Mouse (Mus musculus) olfactory bulb, adult 2 months (tissue): ENCODE data around the gene Naxd.

Experiments
- CTCF ChIP-seq: fragments of 200-500 bp; IDR thresholded peaks from 2 replicates; pipeline ENCODE4 v1.5.1; 2012; ENCODE audit warnings: low read depth, mild to moderate bottlenecking, low read length, moderate library complexity; ENCODE audit not compliant: insufficient read depth
- POLR2A ChIP-seq: fragments of 200-500 bp; IDR thresholded peaks from 2 replicates; pipeline ENCODE4 v1.6.1; 2012; ENCODE audit warnings: mild to moderate bottlenecking, low read depth, low read length, moderate library complexity; ENCODE audit not compliant: insufficient read depth

GRCm38 (mm10) chr8:11508880-11509279 is 11.6 kb downstream of the Naxd start:
- TF ChIP-seq CTCF (no peak), POLR2A (no peak)
